Mouse (Mus musculus) hindlimb bud, embryonic 11.5 days (tissue): ENCODE results near the gene 2310033P09Rik.
"Not testable (repeated sequence)": the region's sequence is repeated elsewhere in the genome, so short reads cannot be mapped to it uniquely, and the experiment has no call there.

Experiments used
- DNase-seq: peaks from one replicate; pipeline ENCODE4 v3.0.0-alpha.2; 2012; ENCODE audit warnings: low read depth, low spot score; ENCODE audit errors: extremely low spot score

2310033P09Rik gene

GRCm38 (mm10) chr11:59196230-59196629 lies 11.9 kb upstream of the 2310033P09Rik start:
- no peak for DNase-seq

GRCm38 (mm10) chr11:59201216-59202002 lies 6.7 kb upstream of the 2310033P09Rik start:
- no peak for DNase-seq

GRCm38 (mm10) chr11:59202081-59202995 lies 5.8 kb upstream of the 2310033P09Rik start, which contains the start of gene Mrpl55:
TSS of gene Mrpl55 (plus strand) at chr11:59202486.
- no peak for DNase-seq

GRCm38 (mm10) chr11:59209003-59209441 lies 901 bp downstream of the 2310033P09Rik start:
- DNase-seq = no peak

- DNase-seq = no peak
Observed at GRCm38 (mm10) chr11:59209580-59209979, 1.5 kb downstream of the 2310033P09Rik start.

- DNase-seq = no peak
Observed at GRCm38 (mm10) chr11:59210020-59210419, 1.9 kb downstream of the 2310033P09Rik start.

- DNase-seq = not testable (repeated sequence)
Observed at GRCm38 (mm10) chr11:59211561-59211960, 3.4 kb downstream of the 2310033P09Rik start.

GRCm38 (mm10) chr11:59212320-59212719 lies 4.2 kb downstream of the 2310033P09Rik start:
- not testable (repeated sequence) for DNase-seq

GRCm38 (mm10) chr11:59212892-59213494 lies 4.9 kb downstream of the 2310033P09Rik start:
- DNase-seq = no peak

- no peak for DNase-seq
Observed at GRCm38 (mm10) chr11:59216955-59217354, 8.8 kb downstream of the 2310033P09Rik start.

GRCm38 (mm10) chr11:59218389-59218998 lies 10.4 kb downstream of the 2310033P09Rik start:
- no peak for DNase-seq

- DNase-seq = no peak
Observed at GRCm38 (mm10) chr11:59219064-59219463, 10.9 kb downstream of the 2310033P09Rik start.

- DNase-seq = no peak
Observed at GRCm38 (mm10) chr11:59221604-59222003, 13.5 kb downstream of the 2310033P09Rik start.

GRCm38 (mm10) chr11:59222306-59222705 lies 14.2 kb downstream of the 2310033P09Rik start:
- no peak for DNase-seq

GRCm38 (mm10) chr11:59224025-59224424 lies 15.9 kb downstream of the 2310033P09Rik start:
- DNase-seq = no peak

- no peak for DNase-seq
Observed at GRCm38 (mm10) chr11:59224470-59224869, 16.3 kb downstream of the 2310033P09Rik start.

GRCm38 (mm10) chr11:59225167-59225566 lies 17.0 kb downstream of the 2310033P09Rik start:
- DNase-seq = no peak

GRCm38 (mm10) chr11:59226251-59226650 lies 18.1 kb downstream of the 2310033P09Rik start:
- no peak for DNase-seq

- no peak for DNase-seq
Observed at GRCm38 (mm10) chr11:59226787-59227603, 18.9 kb downstream of the 2310033P09Rik start.

- no peak for DNase-seq
Observed at GRCm38 (mm10) chr11:59227604-59228121, 19.5 kb downstream of the 2310033P09Rik start.
